Mouse (Mus musculus): Measurements from ENCODE around the gene Lcp1. TPM values are rescaled to one million over a fixed set of nuclear protein-coding genes. Genes with fewer than 3 reads are reported as not detected.
A peak's percentile ranks its signal among the peaks of the same experiment; 100 is the strongest.

Lcp1 gene
- total RNA-seq, 2 experiments from 2014 or later, result 1.7 to 2.3 TPM

DNA sequence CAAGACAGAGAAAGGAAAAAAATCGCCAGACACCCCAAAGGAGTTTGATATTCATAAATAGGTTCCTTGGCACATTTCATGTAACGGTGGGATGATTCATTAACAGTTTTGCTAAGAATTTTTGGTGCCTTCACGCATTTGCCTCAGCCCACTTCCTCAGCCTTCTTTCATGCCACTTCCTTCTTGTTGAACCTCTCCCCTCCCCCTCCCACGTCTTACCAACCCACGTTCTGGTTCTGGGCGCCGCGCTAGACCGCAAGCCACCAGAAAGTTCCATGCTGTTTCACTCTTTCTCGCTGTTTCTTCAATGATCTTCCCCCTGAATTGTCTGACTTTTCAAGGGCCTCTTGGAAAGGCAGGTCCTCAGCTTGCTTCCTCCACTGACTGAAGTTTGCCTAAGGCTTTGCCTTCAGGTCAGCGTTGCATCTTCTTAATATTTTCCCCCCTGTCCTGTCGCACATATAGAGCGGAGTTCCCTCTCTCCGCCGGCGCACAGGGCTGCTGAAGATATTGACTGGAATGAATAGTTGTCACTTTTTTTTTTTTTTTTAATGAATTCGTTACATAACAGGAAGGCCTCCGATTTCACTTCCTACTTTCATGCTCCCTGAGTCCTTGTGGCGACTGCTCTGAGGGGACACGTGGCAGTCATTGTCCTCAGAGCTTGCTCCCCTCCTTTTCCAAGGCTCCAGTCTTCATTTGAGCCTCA lies 48.5 kb downstream of the Lcp1 start:
- no peak for TF ChIP-seq CTCF (IDR thresholded peaks at IDR 0.05)
- Histone ChIP-seq H3K27ac (peak overlapping the region; percentile 51), H3K4me3 (peak overlapping the region; percentile 60)
- DNase-seq, result no peak
- intact Hi-C loops (cut with DNase I), result no loop called here

DNA sequence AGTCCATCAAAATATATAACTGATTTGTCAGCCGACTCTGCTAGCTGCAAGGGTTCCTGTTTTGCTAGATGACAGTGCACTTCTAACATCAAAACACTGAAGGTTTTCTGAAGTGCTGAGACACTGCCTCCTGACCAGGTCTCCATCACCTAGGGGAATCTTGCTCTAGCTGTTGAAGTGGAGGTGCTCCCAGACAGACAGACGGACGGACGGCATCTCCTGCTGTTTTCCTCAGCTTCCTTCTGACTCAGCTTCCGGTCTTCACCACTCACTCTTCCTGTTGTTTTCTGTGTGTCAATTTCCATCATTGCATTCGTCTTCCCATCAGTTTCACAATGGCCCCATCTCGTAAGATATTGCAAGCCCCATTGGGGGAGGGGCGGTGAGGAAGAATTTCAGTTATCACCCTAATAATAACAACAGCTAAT lies 49.7 kb downstream of the Lcp1 start:
- DNase-seq, result no peak
- intact Hi-C loops (cut with DNase I), result no loop called here
- Histone ChIP-seq H3K27ac (no peak overlapping the region), H3K4me3 (no peak overlapping the region)
- TF ChIP-seq CTCF (IDR thresholded peaks at IDR 0.05), result no peak

DNA sequence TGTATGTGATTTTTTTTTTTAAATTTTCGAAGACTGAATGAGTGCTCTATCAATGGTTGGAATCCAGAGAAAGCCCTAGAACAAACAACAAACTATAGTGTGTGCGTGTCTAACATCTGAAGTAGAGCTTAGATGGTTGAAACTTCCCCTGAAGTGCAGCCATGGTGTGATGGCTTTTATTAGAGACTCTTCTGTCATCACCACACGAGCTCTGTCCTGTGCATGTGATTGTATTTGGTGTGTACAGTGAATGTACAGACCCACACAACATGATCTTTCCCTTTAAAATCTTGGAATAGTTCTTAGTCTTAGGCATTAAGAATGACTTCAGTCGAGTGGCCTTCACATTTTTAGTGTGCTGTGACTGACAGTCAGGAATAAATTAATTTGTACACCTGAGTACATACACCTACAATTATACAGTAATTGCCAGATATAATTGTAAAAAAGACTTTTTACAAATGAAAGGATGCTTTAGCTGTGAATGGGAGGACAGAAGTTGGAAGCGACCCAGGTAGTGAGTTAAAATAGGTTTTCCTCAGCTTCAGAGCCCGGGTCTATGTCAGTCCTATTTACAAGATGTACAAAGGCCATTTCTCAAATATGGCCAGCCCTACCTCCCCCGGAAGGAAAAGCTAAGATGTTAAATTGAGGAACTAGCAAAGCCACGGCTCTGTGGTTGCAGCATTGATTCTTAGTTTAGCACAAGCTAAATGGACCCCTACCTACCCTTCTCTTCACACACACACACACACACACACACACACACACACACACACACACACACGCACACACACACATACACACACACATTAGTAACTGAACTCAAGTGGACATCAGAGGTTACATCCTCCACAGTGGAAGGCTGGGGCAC lies 50.4 kb downstream of the Lcp1 start:
- TF ChIP-seq CTCF (IDR thresholded peaks at IDR 0.05), result no peak
- intact Hi-C loops (cut with DNase I), result no loop called here
- Histone ChIP-seq H3K4me3 (no peak overlapping the region), H3K27ac (no peak overlapping the region)
- DNase-seq, result no peak

DNA sequence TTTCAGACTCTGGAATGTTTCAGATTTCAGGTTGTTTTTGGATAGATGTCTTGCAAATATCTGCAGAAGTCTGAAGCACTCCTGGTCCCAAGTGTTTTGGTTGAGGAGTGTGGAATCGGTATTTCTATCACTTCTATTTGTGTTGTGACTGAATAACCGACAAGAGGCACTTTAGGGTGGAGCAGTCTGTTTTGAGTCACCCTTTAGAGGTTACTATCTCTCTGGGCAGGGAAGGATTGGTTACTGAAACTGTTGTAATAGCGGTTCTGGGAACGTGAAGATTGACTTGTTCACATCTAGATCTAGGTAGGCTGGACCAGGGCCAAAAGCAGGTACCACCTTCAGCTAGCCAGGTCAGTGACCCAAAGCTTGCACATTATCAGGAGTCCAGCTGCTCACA lies 51.5 kb downstream of the Lcp1 start:
- Histone ChIP-seq H3K27ac (no peak overlapping the region), H3K4me3 (no peak overlapping the region)
- no peak for TF ChIP-seq CTCF (IDR thresholded peaks at IDR 0.05)
- intact Hi-C loops (cut with DNase I), result no loop called here
- DNase-seq, result no peak

DNA sequence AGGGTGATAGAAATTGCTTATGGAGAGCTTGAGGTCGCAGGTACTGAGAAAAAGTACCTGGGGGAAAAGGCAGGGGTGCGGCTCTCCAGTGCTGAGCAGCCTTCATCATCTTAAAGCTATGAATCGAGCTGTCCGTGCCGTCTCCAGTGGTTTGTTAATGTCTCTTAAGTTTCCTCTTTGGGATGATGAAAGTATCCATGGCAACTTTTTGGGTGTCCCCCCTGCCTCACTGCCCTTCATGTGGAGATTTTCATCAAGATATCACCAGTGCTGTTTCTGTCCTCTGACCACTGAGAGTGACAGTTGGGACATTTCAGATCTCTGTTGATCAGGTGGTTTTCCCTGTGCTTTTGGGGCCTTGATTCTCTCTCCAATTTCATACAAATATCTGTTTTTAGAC lies 51.9 kb downstream of the Lcp1 start:
- H3K27ac ChIP-seq, result no peak overlapping the region
- DNase-seq, result no peak
- intact Hi-C loops (cut with DNase I), result no loop called here
- TF ChIP-seq CTCF (IDR thresholded peaks at IDR 0.05), result no peak
- no peak overlapping the region for H3K4me3 ChIP-seq

DNA sequence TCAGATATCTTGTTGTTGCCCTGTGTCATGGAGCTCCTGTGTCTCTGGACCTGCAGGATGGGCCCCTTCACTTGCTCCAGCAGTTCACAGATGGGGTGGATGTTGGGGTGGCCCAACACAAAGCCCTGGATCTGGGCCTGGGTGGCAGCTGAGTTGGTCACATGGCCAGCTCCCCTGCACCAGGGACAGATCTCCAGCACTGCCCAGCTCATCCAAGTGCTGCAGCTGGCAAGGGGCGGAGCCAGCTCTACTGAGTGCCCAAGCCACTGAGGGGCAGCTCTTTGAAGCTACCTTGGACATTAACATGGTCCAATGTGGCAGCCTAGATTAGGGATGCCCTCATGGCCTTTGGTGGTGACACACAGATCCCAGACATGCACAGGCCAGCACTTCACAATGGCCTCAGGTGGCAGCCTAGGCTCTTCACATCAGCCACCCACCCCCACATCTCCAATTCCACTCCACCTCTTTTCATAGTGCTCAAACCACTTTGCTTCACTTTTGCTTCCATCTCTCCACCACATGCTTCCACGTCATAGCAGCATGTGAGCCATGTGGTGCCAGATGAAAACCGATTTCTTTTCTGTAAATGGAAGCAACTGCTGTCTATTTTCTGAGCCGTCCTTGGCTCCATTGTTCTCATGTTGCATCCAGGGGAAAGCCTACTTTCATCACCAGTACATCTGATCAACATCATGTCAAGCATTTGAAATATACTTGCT lies 53.3 kb downstream of the Lcp1 start:
- no peak for TF ChIP-seq CTCF (IDR thresholded peaks at IDR 0.05)
- H3K4me3 ChIP-seq, result no peak overlapping the region
- intact Hi-C loops (cut with DNase I), result no loop called here
- no peak for DNase-seq
- no peak overlapping the region for H3K27ac ChIP-seq

DNA sequence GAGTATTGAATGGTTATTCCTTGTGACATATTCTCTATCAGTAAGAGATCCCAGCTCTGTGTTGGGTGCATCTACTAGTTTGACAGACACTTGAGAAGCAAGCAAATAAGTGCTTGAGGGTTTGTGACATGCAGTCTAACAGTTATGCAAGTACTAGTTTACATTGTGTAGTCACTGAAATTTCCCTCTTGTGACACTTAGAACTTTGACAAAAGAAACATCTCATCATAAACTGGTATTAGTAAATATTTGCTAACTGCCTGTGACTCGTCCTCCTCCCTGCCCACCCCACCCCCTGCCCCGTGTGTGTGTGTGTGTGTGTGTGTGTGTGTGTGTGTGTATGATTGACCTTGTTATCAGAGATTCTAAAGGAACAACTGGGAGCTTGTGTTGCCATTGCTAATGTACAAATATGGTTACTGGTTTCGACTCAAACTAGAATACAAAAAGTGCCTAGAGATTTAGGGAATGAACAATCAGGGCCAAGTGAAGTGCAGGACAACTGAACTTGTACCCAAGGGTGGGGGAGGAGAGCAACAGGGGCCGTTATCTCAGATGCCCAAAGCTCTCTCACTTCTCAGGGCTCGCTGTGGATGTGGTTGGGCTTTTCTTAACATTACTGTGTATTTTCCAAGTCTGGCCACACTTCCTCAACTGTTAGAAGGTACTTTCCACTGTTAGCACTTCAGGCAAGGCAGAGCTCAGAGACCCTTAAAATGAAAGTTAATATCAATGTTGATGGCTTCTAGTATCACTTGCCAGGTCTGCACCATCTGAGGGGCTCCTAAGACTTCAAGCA lies 55.1 kb downstream of the Lcp1 start:
- DNase-seq, result no peak
- TF ChIP-seq CTCF (IDR thresholded peaks at IDR 0.05), result no peak
- intact Hi-C loops (cut with DNase I), result no loop called here
- H3K4me3 ChIP-seq, result no peak overlapping the region
- no peak overlapping the region for H3K27ac ChIP-seq

DNA sequence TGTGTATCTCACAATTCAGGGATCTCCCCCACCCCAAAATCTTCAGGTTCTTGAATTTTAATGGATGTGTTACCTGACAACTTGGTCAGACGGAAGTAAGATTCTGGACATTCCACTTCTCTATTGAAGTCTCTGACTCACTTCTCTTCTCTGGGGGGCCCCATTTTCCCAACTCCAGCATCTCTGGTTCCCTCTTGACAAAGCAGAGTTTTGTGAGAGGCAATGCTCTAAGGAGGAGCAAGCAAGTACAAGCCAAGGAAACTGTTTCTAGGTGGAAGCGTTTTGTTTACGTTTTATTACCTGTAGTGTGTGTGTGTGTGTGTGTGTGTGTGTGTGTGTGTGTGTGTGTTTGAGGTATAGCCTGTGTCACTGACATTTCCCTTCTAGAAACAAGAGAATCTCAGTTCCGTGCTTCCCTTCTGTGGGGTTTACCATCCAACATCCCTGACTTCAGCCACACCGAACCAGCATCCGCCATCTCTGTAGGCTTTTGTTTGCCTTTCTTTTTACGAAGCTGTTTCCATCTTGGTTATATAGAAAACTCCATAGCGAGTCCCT lies 56.0 kb downstream of the Lcp1 start:
- intact Hi-C loops (cut with DNase I), result no loop called here
- H3K4me3 ChIP-seq, result no peak overlapping the region
- no peak for DNase-seq
- no peak overlapping the region for H3K27ac ChIP-seq
- TF ChIP-seq CTCF (IDR thresholded peaks at IDR 0.05), result no peak

DNA sequence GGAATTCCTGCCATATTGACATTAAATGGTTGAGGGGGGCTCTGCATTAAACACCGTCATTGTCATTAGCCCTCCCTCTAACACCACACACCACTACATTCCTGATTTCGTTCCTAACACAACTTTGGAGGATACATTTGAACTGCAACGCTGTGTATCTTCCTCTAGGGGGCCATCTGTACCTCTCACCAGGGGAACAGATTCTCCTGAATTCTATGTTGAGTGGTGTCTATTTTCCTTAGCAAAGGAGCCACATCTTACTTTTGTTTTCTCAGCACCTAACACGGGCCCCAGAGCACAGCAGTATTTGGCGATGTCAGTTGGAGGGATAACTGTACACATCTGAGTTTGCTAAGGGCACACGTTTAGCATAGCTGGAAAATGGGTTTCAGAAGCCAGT lies 57.6 kb downstream of the Lcp1 start:
- H3K4me3 ChIP-seq, result no peak overlapping the region
- H3K27ac ChIP-seq, result no peak overlapping the region
- TF ChIP-seq CTCF (IDR thresholded peaks at IDR 0.05), result peak; percentile 14; the same call in 1 of the 2 replicates
- intact Hi-C loops (cut with DNase I), result no loop called here
- DNase-seq, result no peak

DNA sequence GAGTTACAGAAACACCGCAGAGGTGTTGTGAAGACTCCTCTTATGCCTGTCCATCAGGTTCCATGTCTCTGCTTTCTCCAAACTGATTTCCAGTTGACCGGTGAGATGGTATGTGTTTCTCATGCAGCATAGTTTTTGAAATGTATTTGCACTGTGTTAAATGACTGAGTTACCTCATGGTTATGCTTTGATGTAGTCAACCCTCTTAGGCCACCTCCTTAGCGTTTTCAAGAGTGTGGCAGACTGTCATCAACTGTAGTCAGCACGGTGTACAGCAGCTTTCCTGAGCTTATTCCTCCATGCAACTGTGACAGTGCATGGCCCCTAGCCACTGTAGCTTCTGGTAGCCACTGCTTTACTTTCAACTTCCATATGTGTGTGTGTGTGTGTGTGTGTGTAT lies 58.1 kb downstream of the Lcp1 start:
- no peak for DNase-seq
- intact Hi-C loops (cut with DNase I), result no loop called here
- no peak for TF ChIP-seq CTCF (IDR thresholded peaks at IDR 0.05)

DNA sequence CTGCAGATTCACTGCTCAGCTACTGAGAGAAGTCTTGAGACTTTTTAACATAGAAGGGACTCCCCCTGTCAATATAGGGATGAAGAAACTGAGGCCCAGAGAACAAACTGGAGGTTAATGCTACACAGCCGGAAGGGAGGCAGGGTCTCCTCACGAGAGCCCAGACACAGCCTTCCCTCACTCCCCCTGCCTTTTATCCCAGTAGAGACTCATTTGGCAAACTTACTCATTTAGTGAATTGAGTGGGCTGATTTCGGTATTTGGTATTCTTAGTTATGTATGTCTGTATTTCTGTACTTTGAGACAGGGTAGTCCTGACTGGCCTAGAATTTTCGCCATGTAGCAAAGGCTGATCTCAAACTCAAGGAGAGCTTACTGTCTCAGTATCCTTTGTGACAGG lies 59.8 kb downstream of the Lcp1 start:
- DNase-seq, result no peak
- no peak for TF ChIP-seq CTCF (IDR thresholded peaks at IDR 0.05)
- intact Hi-C loops (cut with DNase I), result no loop called here
- Histone ChIP-seq H3K27ac (no peak overlapping the region), H3K4me3 (no peak overlapping the region)

More for the DNA sequence above, 58.1 kb downstream of the Lcp1 start:
- H3K4me3 ChIP-seq, result no peak overlapping the region
- no peak overlapping the region for H3K27ac ChIP-seq

DNA sequence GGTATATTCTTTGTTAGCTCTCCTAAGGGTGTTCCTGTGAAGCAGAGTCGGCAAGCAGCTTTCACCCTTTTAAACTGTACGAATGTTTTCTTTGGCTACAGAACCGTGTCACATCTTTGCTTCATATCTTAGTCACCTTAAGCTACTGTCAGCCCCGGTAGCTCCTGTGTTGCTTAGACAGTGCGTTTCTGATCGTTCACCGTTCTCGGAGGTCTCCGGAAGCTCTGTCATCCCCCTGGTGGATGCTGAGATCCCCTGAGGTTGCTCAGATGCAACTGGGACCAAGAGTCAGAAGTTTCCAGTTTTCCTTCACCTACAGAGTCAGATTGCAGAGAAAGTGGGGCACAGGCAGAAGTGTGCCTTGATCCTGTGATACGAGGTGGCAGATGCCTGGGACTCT lies 61.5 kb downstream of the Lcp1 start:
- no peak overlapping the region for H3K4me3 ChIP-seq
- no peak for DNase-seq
- intact Hi-C loops (cut with DNase I), result no loop called here
- H3K27ac ChIP-seq, result no peak overlapping the region
- TF ChIP-seq CTCF (IDR thresholded peaks at IDR 0.05), result no peak

Data from gastrocnemius, adult 2 months (tissue).